Mouse (Mus musculus) spleen, adult 2 months (tissue): ENCODE measurements around the gene Egf.

ENCODE experiments used
- CTCF ChIP-seq: fragments of 200-500 bp; IDR thresholded peaks from 2 replicates; pipeline ENCODE4 v1.5.1; 2011; ENCODE audit warnings: mild to moderate bottlenecking, inconsistent platforms; ENCODE audit not compliant: insufficient read depth, insufficient read length, insufficient replicate concordance; ENCODE audit errors: extremely low read depth
- POLR2A ChIP-seq: fragments of 200-500 bp; IDR thresholded peaks from 2 replicates; pipeline ENCODE4 v1.6.1; 2011; ENCODE audit warnings: low read depth, low read length, inconsistent platforms

DNA sequence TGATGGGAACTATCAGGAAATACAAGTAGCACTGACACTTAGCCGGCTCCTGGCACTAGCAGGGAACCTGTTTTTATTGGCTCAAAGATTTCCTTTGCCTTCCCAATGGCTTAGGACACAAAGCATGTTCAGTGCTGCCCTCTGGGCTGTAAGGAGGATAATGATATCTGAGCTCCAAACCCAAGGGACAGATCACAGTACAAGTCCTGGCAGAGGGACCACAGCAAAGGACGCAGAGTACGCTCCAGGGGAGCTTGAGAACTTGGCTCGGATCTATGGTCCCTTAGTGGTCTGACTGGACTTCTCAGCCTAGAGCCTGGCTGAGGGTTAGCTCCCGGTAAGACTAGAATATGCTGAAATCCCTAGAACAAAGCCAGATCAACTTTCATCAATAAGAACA, 74.9 kb downstream of the Egf start:
- TF ChIP-seq CTCF, result no peak
- TF ChIP-seq POLR2A, result no peak
